Mouse (Mus musculus): ENCODE results near the gene Zfp58. TPM values are rescaled to one million over a fixed set of nuclear protein-coding genes. Genes with fewer than 3 reads are reported as not detected.

Gene Zfp58
- polyA plus RNA-seq (2015; fragmentation: Nextera tagmentation; extraction: Ambion mirVana): 2.3 and 3.0 TPM in 2 replicates

- peaks cover 9% of the 10 kb centered on the region; the same call in 1 of the 2 replicates for H3K4me1 ChIP-seq (ENCODE audit: control insufficient read depth, low read depth, low read length)
- H3K9ac ChIP-seq (ENCODE audit: low read depth, low read length): peak within 1 kb of the TSS; percentile 69
- under 1% methylated on average over 22 of the region's 22 CpGs for WGBS (ENCODE audit: insufficient replicate concordance)
- H3K9me3 ChIP-seq (replicated peaks; ENCODE audit: control insufficient read depth, low read length): no peaks in the 10 kb centered on the region
- H3K27ac ChIP-seq (ENCODE audit: low read length): peak within 1 kb of the TSS; percentile 57
- no peaks in the 10 kb centered on the region for H3K27me3 ChIP-seq (ENCODE audit: control insufficient read depth, insufficient read depth, low read depth, low read length)
- peak; percentile 86 for ATAC-seq (ENCODE audit: low read depth)
- H3K36me3 ChIP-seq (ENCODE audit: control insufficient read depth, insufficient read depth): no peaks in the 10 kb centered on the region
- peak within 1 kb of the TSS; percentile 84 for H3K4me2 ChIP-seq (ENCODE audit: low read depth, low read length)
- H3K4me3 ChIP-seq (ENCODE audit: low read depth, low read length): peak within 1 kb of the TSS; percentile 79
These were observed at the start of gene Zfp58 for GRCm38 (mm10) chr13:67500084-67500719. Zfp58 (minus strand) TSS chr13:67500555.

GRCm38 (mm10) chr13:67545941-67546340, 45.6 kb upstream of the Zfp58 start:
- no peak overlapping the region for H3K9ac ChIP-seq (ENCODE audit: low read depth, low read length)
- no peak for ATAC-seq (ENCODE audit: low read depth)

GRCm38 (mm10) chr13:67527049-67527730, 26.8 kb upstream of the Zfp58 start:
- H3K36me3 ChIP-seq (ENCODE audit: control insufficient read depth, insufficient read depth): no peaks in the 10 kb centered on the region

More at GRCm38 (mm10) chr13:67545941-67546340, 45.6 kb upstream of the Zfp58 start:
- 74% methylated on average over 1 of the region's 1 CpGs for WGBS (ENCODE audit: insufficient replicate concordance)
- Histone ChIP-seq H3K9me3 (replicated peaks; ENCODE audit: control insufficient read depth, low read length) (no peaks in the 10 kb centered on the region; the same call in 1 of the 2 replicates), H3K4me3 (ENCODE audit: low read depth, low read length) (no peak overlapping the region), H3K27me3 (ENCODE audit: control insufficient read depth, insufficient read depth, low read depth, low read length) (no peaks in the 10 kb centered on the region), H3K27ac (ENCODE audit: low read length) (no peak overlapping the region), H3K4me2 (ENCODE audit: low read depth, low read length) (no peak overlapping the region), H3K36me3 (ENCODE audit: control insufficient read depth, insufficient read depth) (peaks cover 29% of the 10 kb centered on the region), H3K4me1 (ENCODE audit: control insufficient read depth, low read depth, low read length) (no peaks in the 10 kb centered on the region)

GRCm38 (mm10) chr13:67525753-67526410, 25.5 kb upstream of the Zfp58 start, which contains the start of the genes Gm26965 and Zfp87:
Gm26965 (minus strand) TSS chr13:67526151.
Zfp87 (minus strand) TSS chr13:67526177.
- H3K9ac ChIP-seq (ENCODE audit: low read depth, low read length): peak within 1 kb of the TSS; percentile 77
- H3K27me3 ChIP-seq (ENCODE audit: control insufficient read depth, insufficient read depth, low read depth, low read length): no peaks in the 10 kb centered on the region
- H3K36me3 ChIP-seq (ENCODE audit: control insufficient read depth, insufficient read depth): no peaks in the 10 kb centered on the region
- peak; percentile 97 for ATAC-seq (ENCODE audit: low read depth)
- peak within 1 kb of the TSS; percentile 76 for H3K27ac ChIP-seq (ENCODE audit: low read length)
- no peaks in the 10 kb centered on the region for H3K9me3 ChIP-seq (replicated peaks; ENCODE audit: control insufficient read depth, low read length)
- under 1% methylated on average over 27 of the region's 27 CpGs for WGBS (ENCODE audit: insufficient replicate concordance)
- peak within 1 kb of the TSS; percentile 87 for H3K4me2 ChIP-seq (ENCODE audit: low read depth, low read length)
- peaks cover 6% of the 10 kb centered on the region for H3K4me1 ChIP-seq (ENCODE audit: control insufficient read depth, low read depth, low read length)
- peak within 1 kb of the TSS; percentile 90 for H3K4me3 ChIP-seq (ENCODE audit: low read depth, low read length)

More at GRCm38 (mm10) chr13:67527049-67527730, 26.8 kb upstream of the Zfp58 start:
- ATAC-seq (ENCODE audit: low read depth): no peak
- no peaks in the 10 kb centered on the region for H3K27me3 ChIP-seq (ENCODE audit: control insufficient read depth, insufficient read depth, low read depth, low read length)
- peaks cover 6% of the 10 kb centered on the region for H3K4me1 ChIP-seq (ENCODE audit: control insufficient read depth, low read depth, low read length)
- no peaks in the 10 kb centered on the region for H3K9me3 ChIP-seq (replicated peaks; ENCODE audit: control insufficient read depth, low read length)
- 60% methylated on average over 3 of the region's 3 CpGs for WGBS (ENCODE audit: insufficient replicate concordance)
- no peak overlapping the region for H3K4me2 ChIP-seq (ENCODE audit: low read depth, low read length)
- H3K9ac ChIP-seq (ENCODE audit: low read depth, low read length): no peak overlapping the region
- no peak overlapping the region for H3K4me3 ChIP-seq (ENCODE audit: low read depth, low read length)
- H3K27ac ChIP-seq (ENCODE audit: low read length): no peak overlapping the region

GRCm38 (mm10) chr13:67500908-67501307, 553 bp upstream of the Zfp58 start:
- ATAC-seq (ENCODE audit: low read depth): no peak
- no peaks in the 10 kb centered on the region for H3K9me3 ChIP-seq (replicated peaks; ENCODE audit: control insufficient read depth, low read length)
- H3K4me3 ChIP-seq (ENCODE audit: low read depth, low read length): no peak overlapping the region; the same call in 1 of the 2 replicates
- no peak overlapping the region for H3K4me2 ChIP-seq (ENCODE audit: low read depth, low read length)
- no peaks in the 10 kb centered on the region for H3K36me3 ChIP-seq (ENCODE audit: control insufficient read depth, insufficient read depth)
- WGBS (ENCODE audit: insufficient replicate concordance): 73% methylated on average over 1 of the region's 1 CpGs
- H3K27ac ChIP-seq (ENCODE audit: low read length): no peak overlapping the region
- no peak overlapping the region for H3K9ac ChIP-seq (ENCODE audit: low read depth, low read length)
- H3K27me3 ChIP-seq (ENCODE audit: control insufficient read depth, insufficient read depth, low read depth, low read length): no peaks in the 10 kb centered on the region
- H3K4me1 ChIP-seq (ENCODE audit: control insufficient read depth, low read depth, low read length): peaks cover 9% of the 10 kb centered on the region; the same call in 1 of the 2 replicates

- H3K9ac ChIP-seq (ENCODE audit: low read depth, low read length): no peak overlapping the region
- no peak overlapping the region for H3K4me3 ChIP-seq (ENCODE audit: low read depth, low read length)
- H3K4me1 ChIP-seq (ENCODE audit: control insufficient read depth, low read depth, low read length): peaks cover 9% of the 10 kb centered on the region; the same call in 1 of the 2 replicates
- H3K36me3 ChIP-seq (ENCODE audit: control insufficient read depth, insufficient read depth): peaks cover 27% of the 10 kb centered on the region
- ATAC-seq (ENCODE audit: low read depth): no peak
- no peaks in the 10 kb centered on the region for H3K27me3 ChIP-seq (ENCODE audit: control insufficient read depth, insufficient read depth, low read depth, low read length)
- H3K27ac ChIP-seq (ENCODE audit: low read length): no peak overlapping the region
- WGBS (ENCODE audit: insufficient replicate concordance): 58% methylated on average over 1 of the region's 1 CpGs
- no peak overlapping the region for H3K4me2 ChIP-seq (ENCODE audit: low read depth, low read length)
- H3K9me3 ChIP-seq (replicated peaks; ENCODE audit: control insufficient read depth, low read length): no peaks in the 10 kb centered on the region
These were observed 4.7 kb downstream of the Zfp58 start for GRCm38 (mm10) chr13:67495631-67496030.

GRCm38 (mm10) chr13:67484424-67484811, 15.9 kb downstream of the Zfp58 start:
- Histone ChIP-seq H3K36me3 (ENCODE audit: control insufficient read depth, insufficient read depth) (no peaks in the 10 kb centered on the region), H3K27ac (ENCODE audit: low read length) (peak overlapping the region; percentile 25; the same call in 1 of the 2 replicates)

GRCm38 (mm10) chr13:67483625-67484423, 16.5 kb downstream of the Zfp58 start, which contains the start of gene Zfp874b:
Zfp874b (minus strand) TSS chr13:67484258.
- peak within 1 kb of the TSS; percentile 90 for H3K27ac ChIP-seq (ENCODE audit: low read length)
- no peaks in the 10 kb centered on the region for H3K9me3 ChIP-seq (replicated peaks; ENCODE audit: control insufficient read depth, low read length)
- peak within 1 kb of the TSS; percentile 83 for H3K9ac ChIP-seq (ENCODE audit: low read depth, low read length)
- peak within 1 kb of the TSS; percentile 84 for H3K4me2 ChIP-seq (ENCODE audit: low read depth, low read length)
- peak within 1 kb of the TSS; percentile 78 for H3K4me3 ChIP-seq (ENCODE audit: low read depth, low read length)
- H3K27me3 ChIP-seq (ENCODE audit: control insufficient read depth, insufficient read depth, low read depth, low read length): no peaks in the 10 kb centered on the region
- WGBS (ENCODE audit: insufficient replicate concordance): 3% methylated on average over 20 of the region's 20 CpGs
- peak; percentile 91 for ATAC-seq (ENCODE audit: low read depth)
- H3K4me1 ChIP-seq (ENCODE audit: control insufficient read depth, low read depth, low read length): peaks cover 8% of the 10 kb centered on the region
- H3K36me3 ChIP-seq (ENCODE audit: control insufficient read depth, insufficient read depth): no peaks in the 10 kb centered on the region

More at GRCm38 (mm10) chr13:67484424-67484811, 15.9 kb downstream of the Zfp58 start:
- peak overlapping the region; percentile 84 for H3K4me2 ChIP-seq (ENCODE audit: low read depth, low read length)
- H3K27me3 ChIP-seq (ENCODE audit: control insufficient read depth, insufficient read depth, low read depth, low read length): no peaks in the 10 kb centered on the region
- 23% methylated on average over 8 of the region's 8 CpGs for WGBS (ENCODE audit: insufficient replicate concordance)
- H3K9me3 ChIP-seq (replicated peaks; ENCODE audit: control insufficient read depth, low read length): no peaks in the 10 kb centered on the region
- H3K9ac ChIP-seq (ENCODE audit: low read depth, low read length): peak overlapping the region; percentile 54
- peaks cover 8% of the 10 kb centered on the region for H3K4me1 ChIP-seq (ENCODE audit: control insufficient read depth, low read depth, low read length)
- peak overlapping the region; percentile 78 for H3K4me3 ChIP-seq (ENCODE audit: low read depth, low read length)
- ATAC-seq (ENCODE audit: low read depth): no peak
